Mouse (Mus musculus): Measurements from ENCODE around the gene Il4ra.
A peak's percentile ranks its signal among the peaks of the same experiment; 100 is the strongest.

The Il4ra gene

GRCm38 (mm10) chr7:125550881-125551381 is 989 bp upstream of the Il4ra start:
- DNase-seq = peak; percentile 52

- no peak for DNase-seq
These were observed 1.1 kb downstream of the Il4ra start for GRCm38 (mm10) chr7:125552851-125553555.

GRCm38 (mm10) chr7:125553653-125554428 is 1.9 kb downstream of the Il4ra start:
- DNase-seq = no peak

GRCm38 (mm10) chr7:125554456-125555114 is 2.7 kb downstream of the Il4ra start:
- no peak for DNase-seq

- no peak for DNase-seq
These were observed 3.5 kb downstream of the Il4ra start for GRCm38 (mm10) chr7:125555351-125555872.

- no peak for DNase-seq
These were observed 4.2 kb downstream of the Il4ra start for GRCm38 (mm10) chr7:125556096-125556495.

- DNase-seq = no peak
These were observed 4.9 kb downstream of the Il4ra start for GRCm38 (mm10) chr7:125556865-125557264.

- no peak for DNase-seq
These were observed 6.6 kb downstream of the Il4ra start for GRCm38 (mm10) chr7:125558401-125558945.

GRCm38 (mm10) chr7:125558997-125559396 is 7.1 kb downstream of the Il4ra start:
- DNase-seq = no peak

- DNase-seq = no peak
These were observed 7.6 kb downstream of the Il4ra start for GRCm38 (mm10) chr7:125559537-125559936.

- DNase-seq = no peak
These were observed 8.3 kb downstream of the Il4ra start for GRCm38 (mm10) chr7:125560146-125560785.

GRCm38 (mm10) chr7:125561085-125561690 is 9.3 kb downstream of the Il4ra start:
- DNase-seq = peak; percentile 90

- DNase-seq = no peak
These were observed 10.5 kb downstream of the Il4ra start for GRCm38 (mm10) chr7:125562413-125562812.

- DNase-seq = no peak
These were observed 11.2 kb downstream of the Il4ra start for GRCm38 (mm10) chr7:125563093-125563492.

GRCm38 (mm10) chr7:125564316-125565024 is 12.6 kb downstream of the Il4ra start:
- no peak for DNase-seq

GRCm38 (mm10) chr7:125565516-125566285 is 13.8 kb downstream of the Il4ra start:
- no peak for DNase-seq

- DNase-seq = no peak
These were observed 14.5 kb downstream of the Il4ra start for GRCm38 (mm10) chr7:125566420-125566819.

- DNase-seq = no peak
These were observed 17.0 kb downstream of the Il4ra start for GRCm38 (mm10) chr7:125568888-125569287.

GRCm38 (mm10) chr7:125571891-125572290 is 20.0 kb downstream of the Il4ra start:
- no peak for DNase-seq

GRCm38 (mm10) chr7:125572737-125573136 is 20.8 kb downstream of the Il4ra start:
- no peak for DNase-seq
